Mouse (Mus musculus) T-helper 2 cell (primary cell): ENCODE measurements around the gene Nipal1.

Experiments used
- in situ Hi-C: fragments of 300-600 bp; cut with MboI, MseI; formaldehyde crosslinking; loops from one replicate; pipeline ENCODE4 v1.15.1; 2025; ENCODE audit warnings: high pct_unique_total_duplicates

The Nipal1 gene

DNA sequence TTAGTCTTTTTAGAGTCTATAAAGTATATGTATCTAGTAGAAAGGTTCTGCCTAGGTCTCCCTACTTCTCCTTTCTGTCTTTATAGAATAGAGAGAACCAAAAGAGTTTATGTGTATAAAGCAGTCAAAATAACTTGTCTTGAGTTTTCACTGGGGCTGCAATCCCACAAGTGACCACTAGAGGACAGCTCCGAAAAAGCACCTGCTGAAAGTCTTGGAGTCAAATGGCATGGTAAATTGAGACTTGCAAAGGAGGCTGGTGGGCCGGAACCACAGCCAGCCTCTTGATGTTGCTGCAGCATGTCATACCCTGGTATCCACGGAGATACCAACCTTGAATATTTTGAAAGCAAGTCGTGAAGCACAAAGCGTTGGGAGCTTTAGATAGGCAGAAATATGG, 17.7 kb downstream of the Nipal1 start:
- in situ Hi-C loops, result loop anchor here (5.0 kb wide), 1 partner anchor 42 kb away; no protein-coding TSS in a partner anchor

DNA sequence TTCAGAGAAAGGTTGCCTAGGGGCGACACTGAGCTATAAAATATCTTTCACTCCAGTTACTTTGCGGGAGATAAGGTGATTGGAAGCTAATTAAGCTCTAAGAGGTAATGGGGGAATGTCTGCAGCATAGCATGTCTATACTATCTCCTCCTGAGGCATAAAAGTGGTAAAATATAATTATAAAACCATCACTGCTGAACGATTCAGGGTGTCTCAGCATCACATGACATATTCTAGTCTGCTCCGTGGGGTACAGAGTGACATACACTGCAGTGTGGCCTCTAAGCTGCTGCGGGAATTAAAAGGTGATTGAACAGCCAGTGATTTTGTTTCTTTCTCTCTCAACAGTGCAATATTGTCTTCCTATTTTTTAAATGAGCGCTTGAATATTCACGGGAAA, 18.8 kb downstream of the Nipal1 start:
- in situ Hi-C loops, result loop anchor here (5.0 kb wide), 1 partner anchor 41 kb away; no protein-coding TSS in a partner anchor

DNA sequence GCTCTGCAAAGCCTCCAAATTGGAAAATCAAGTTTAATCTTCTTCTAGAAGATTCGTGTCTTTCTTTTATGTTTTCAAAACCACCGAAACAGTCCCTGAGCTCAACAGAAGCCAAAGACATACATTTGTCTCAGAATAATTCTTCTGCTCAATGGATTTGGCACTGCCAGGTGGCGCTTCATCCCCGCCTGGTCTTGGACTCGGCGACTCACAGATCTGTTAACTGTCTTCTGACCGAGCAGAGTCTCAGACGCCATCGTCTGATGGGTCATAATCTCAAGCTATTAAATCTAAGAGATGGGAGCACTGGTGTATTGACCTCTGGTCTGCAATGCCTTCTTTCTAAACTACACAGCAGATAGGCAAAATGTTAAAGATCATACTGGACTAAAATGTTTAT, 20.8 kb downstream of the Nipal1 start:
- in situ Hi-C loops, result loop anchor here (5.0 kb wide), 1 partner anchor 39 kb away; no protein-coding TSS in a partner anchor

DNA sequence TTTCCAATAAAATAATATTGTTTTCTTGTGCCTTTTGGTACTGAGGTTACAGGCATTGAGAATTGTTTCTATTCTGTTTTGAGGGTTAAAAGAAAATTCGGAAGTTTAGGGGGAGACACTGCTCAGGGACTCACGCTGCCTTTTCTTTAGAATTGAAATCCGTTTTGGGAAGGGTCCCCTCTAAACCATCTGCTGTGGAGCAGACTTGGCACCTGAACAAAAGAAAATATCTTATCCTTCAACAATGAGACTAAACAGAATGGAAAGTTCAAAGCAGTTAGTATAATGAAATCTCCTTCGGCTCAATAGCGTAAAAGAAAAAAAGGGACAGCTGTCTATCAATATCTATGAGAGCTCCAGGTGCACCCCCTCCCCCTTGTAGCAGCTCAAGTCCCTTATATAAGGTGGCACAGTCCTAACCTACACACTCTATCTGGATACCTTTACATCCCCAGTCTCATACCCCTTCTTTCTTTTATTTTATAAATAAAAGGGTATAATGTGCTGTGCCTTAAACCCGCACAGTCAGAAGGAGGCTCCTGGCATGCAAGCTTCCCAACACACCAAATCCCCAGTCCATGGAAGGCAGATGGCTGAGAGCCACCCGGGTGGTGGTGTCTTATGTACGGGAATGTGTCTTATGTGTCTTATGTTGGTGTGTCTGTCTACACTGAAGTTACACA, 23.6 kb downstream of the Nipal1 start:
- in situ Hi-C loops, result no loop called here

DNA sequence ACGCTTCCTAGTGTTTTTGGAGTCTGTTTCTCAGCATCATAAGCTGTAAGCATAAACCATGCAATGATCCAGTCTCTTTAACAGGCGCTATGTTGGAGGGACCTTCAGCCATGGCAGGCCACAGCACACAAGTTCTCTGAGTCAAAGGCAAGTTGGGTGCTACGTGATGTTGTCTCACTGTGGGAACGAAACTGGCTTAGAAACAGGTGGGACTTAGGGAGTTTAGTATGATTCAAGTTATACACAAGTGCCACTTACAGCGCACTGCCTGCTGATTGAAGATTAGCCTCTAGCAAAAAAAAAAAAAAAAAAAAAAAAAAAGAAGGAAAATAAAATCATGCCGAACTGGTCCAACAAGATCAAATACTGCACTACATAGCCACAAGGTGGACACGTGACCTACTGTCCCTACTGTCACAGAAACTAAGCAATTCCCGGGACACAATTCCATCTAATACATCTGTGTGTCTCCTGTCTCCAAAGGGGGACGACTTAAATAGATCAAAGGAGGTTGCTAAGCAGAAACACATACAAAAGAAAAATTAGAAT, 27.5 kb downstream of the Nipal1 start:
- in situ Hi-C loops, result no loop called here

DNA sequence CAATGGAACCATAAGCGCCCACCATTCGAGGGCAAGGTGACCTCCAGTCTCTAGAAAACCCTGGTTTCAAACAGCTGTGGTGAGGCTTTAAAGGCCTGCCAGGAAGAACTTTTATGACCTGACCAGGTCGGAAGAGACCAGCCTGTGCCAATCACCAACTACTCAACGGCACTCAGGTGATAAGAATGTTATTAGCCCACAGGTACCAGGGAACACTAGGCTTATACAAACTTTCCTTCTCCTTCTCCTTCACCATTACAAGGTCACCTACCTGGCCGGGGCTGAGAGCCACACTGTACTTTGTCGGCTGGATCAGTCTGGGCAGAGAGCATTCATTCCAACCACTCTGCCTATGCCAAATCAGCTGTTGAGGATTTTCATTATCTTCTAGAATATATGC, 33.9 kb downstream of the Nipal1 start:
- in situ Hi-C loops, result no loop called here

DNA sequence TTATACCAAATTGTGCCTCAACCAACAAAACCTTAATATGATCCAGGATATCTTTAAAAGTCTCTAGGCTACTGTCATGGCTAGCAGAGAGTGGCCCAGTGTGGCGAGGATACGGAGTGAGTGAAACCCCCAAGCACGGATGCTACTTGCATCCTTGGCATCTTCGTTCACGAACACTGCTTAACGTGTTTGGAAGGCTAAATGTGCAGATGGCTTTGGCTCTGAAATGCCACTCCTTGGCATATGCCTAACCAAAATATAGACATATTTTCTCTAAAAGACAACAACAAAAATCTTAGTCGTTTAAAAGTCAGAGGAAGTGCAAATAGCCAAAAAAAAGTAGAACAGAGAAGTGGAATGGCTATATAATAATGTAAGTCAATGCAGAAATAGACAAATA, 42.0 kb downstream of the Nipal1 start:
- in situ Hi-C loops, result no loop called here

DNA sequence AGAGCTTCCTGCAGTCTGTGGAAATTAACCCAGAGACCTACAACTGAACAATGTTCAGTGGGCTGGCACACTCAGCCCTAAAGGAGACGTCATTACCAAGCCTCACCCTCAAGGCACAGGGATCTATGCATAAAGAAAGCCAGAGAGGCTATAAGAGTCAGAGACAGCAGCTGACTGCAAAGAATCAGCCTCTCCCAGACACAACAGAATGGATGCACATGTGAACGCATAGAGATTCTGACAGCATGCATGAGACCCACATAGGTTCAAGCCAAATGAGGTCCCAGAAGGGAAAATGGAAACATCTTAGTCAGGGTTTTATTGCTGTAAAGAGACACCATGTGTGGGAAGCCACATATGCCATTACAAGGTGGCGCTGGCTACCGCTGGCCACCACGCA, 42.9 kb downstream of the Nipal1 start:
- in situ Hi-C loops, result no loop called here

DNA sequence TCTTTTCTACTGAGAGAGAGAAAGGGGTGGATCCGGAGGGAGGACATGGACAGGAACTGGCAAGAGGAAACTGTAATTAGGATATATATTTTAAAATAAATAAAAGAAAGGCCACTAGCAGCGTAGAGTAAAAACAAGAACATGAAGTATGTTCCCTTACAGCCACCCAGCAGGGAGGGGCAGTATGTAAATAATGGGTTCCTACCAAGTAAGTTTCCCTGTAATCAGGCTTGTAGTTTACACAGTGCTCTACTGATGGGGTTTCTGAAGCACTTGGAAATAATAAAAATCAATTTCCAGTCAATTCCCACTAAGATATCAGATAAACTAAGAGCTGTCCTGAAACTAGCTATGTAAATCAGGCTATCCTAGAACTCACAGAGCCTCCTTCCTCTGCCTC, 47.1 kb downstream of the Nipal1 start:
- in situ Hi-C loops, result no loop called here

DNA sequence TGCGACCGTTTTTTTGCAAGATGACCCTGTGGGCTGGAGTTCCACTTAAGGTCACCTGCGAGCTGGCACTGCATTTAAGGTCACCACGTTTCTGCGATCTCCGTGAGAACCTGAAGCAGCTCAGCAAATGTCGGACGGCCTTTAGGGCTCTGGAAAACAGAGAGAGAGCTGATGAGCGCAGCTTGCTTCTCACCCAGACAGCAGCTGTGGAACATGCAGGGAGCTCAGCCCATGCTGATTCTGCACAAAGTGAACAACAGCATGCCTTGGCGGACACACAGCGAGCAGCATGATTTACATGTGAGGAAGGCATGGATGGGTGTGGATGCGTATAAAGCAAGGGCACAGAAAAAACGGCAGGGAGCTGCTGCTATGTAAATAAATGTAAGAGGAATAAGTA, 48.9 kb downstream of the Nipal1 start:
- in situ Hi-C loops, result no loop called here

DNA sequence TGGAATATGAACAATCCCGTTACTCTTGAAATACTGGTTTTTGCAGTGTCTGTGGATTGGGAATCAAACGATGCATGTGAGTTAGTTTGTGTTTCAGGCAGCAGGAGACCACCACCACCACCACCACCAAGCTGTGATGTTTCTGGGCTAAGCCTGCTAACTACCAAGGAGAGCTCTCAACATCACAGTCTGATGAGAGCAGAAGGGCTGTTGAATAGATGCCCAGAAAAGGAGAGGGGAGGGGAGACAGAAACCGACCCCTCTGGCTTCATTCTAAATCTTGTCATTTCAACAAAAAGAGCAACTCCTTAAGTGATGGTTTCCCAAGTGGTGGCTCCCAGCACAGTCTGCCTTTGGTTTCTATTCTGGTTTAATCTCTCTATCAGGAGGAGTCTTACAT, 50.7 kb downstream of the Nipal1 start:
- in situ Hi-C loops, result no loop called here

DNA sequence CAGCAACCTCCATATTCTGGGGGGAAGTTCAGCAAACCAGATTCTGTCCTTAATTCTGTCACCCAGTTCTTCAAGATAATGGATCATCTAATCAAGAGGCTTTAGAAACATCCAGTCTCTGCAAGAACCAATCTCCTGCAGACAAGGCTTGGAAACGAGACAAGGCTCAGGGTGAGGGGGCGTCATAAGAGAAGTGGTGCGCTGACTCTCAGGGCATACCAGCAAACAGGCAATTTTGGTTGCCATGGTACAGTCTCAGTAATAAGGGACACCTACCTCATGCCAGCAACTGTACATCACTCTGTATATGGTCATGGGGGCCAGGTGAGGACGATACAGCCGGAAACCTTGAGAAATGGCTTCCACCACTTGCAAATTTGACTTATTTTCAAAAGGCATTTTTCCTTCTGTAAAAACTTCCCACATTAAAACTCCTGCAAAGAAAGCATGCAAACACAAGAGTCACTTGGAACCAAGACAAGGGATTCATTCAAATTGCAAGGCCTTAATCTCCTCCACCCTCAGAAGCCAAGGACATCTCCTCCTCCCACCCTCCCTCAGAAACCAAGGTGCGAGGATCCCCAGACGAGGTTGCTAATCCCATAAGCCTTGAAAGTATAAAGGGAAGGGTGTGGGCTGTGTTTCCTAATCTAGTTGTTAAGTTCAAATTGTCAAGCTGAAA, 51.4 kb downstream of the Nipal1 start:
- in situ Hi-C loops, result no loop called here

DNA sequence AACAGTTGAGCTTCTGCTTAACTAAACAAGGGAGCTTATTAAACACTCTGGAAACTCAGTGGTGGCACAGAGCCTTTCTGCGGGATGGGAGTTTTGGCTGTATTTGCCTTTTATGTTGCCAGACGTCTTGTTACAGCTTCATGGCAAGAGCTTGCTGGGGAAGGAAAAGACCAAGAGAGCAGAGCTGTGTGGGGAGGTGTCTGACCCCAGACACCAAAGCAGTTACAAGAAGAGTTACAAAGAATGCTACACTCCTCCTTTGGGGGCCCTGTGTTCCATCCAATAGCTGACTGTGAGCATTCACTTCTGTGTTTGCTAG, 51.9 kb downstream of the Nipal1 start:
- in situ Hi-C loops, result no loop called here

DNA sequence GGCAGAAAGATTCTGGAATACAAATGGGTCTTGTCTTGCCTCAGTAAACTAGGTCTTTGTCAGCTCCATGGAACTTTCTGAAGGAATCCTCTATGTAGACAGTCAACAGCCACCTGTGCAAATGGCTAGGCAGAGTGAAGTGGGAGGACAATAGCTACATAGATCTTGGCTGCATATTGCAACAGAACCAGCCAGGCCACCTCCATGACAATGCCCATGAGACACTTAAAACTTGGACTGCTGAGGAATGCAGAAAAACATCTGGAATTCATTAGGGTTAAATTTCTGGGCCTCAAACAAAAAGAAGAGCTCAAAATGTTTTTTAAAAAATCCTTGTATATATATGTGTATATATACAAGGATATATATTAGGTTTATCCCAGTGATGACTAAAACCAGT, 54.6 kb downstream of the Nipal1 start:
- in situ Hi-C loops, result loop anchor here (10.0 kb wide), 1 partner anchor 107 kb away; no protein-coding TSS in a partner anchor

DNA sequence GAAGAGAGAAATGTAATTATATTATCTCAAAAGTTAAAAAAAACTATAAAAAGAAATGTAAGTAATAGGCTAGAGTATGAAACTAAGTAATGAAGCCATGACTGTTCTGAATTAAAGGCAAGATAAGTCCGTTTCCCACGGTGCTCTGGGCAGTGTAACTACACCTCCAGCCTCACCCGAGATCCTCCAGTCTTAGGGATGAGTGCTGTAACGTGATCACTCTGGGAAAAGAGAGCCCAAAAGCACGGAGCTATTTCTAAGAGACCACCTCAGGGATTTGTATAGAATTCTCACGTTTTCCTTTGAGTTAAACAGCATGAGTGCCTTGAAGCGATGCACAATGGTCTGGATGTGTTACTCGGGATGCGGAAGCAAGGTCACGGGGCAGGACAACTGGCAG, 58.5 kb downstream of the Nipal1 start:
- in situ Hi-C loops, result loop anchor here (5.0 to 10.0 kb wide), 2 partner anchors 39 to 111 kb away; no protein-coding TSS in a partner anchor

DNA sequence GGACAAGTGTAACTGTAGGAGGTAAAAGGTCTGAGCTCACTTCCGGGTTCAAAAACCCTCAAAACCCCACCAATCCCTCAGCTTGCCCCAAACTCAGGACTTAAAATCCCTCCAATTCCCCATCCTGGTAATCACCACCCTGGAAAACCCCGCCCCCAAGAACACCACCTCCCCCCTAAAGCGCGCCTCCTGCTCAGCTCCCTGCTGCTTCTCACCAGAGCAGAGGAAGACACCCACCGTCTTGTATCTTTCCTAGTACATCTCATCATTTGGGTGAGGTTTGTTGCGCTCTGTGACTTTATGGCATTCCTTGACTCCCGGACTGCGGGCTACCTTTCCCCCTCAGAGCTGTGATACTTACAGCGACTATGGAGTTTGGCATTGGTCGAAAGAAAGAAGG, 59.1 kb downstream of the Nipal1 start:
- in situ Hi-C loops, result loop anchor here (5.0 to 10.0 kb wide), 2 partner anchors 39 to 112 kb away; no protein-coding TSS in a partner anchor

DNA sequence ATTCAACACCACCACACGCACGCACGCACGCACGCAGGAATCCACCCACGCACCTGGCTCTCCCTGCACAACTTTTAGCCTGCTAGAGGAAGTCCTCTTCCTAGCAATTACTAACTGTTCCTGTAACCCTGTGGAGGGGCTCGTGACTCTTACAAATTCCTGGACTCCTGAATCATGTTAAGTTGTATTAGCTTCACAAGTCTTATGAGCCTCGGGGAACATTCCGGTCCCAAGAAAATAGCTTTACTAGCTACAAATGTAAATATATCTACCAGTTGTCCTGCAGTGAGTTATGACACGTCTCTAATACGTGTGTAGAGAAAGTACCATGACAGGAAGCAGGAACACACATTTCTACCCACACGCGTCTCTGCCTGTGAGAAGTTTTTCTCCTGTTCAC, 61.9 kb downstream of the Nipal1 start:
- in situ Hi-C loops, result loop anchor here (5.0 to 10.0 kb wide), 2 partner anchors 42 to 115 kb away; no protein-coding TSS in a partner anchor

DNA sequence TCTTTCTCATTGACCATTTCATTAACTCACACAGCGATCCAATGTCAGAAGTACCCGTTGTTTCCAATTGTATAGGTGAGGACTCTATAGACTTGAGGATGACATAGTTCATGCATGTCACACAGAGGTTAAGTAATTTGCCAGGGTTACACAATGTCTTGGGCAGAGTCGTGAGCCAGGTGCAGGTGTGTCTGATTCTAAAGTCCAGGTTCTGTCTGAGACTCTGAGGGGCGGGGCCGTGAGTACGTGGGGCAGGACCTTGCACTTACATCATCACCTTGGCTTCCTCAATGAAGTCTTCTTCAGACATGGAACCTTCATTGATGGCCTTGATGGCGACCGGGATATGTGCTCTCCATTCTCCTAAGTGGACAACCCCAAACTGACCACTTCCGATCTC, 62.4 kb downstream of the Nipal1 start:
- in situ Hi-C loops, result loop anchor here (5.0 to 10.0 kb wide), 3 partner anchors 43 to 355 kb away; no protein-coding TSS in a partner anchor

DNA sequence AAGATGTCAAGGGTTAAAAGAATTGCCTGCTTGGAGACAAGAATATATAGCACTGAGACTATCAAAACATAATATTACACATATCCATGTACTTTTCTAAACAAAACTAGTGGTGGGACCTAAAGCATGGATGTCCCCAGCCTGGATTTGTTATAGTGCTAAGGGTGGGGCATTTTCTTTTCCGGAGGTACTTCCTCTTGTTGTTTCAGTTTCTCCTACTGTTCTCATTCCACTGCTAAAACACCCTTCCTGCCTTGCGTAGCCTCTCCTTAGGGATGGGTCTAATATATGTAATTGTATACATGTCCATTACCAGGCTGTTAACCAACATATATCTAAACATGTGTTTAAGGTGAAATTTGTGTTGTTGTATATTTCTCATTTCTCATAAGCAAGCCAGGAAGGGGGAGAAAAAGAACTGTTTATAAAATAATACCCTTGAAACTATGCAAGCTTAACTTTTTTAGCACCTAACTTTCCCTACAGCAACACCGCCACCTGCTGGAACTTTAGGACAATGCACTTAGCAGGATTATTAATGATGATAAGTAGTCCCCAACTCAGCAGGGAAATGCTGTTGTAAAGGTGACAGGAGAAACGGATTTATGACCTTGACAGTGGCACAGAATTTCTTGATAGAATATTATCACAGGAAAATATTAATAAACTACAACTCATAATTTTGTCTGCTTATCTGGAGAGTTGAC, 63.1 kb downstream of the Nipal1 start:
- in situ Hi-C loops, result loop anchor here (10.0 kb wide), 1 partner anchor 356 kb away; no protein-coding TSS in a partner anchor

DNA sequence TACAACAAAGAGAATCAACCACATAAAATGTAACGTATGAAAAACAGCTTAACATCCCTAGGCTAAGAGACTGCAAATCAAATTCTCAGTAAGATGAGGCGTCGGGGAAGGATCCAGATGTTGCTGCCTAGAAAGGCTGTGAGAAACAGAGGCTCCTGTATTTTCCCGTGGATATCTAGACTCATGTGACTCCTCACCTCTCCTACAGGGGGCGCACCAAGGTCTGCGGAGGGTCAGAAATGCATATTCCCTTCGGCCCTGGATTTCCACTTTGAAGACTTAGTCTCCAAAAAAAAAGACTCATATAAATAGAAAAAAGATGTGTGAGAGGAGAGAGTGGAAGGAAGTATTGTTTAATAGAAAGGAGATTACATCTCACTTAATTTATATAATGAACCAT, 73.0 kb downstream of the Nipal1 start:
- in situ Hi-C loops, result no loop called here
